Mouse (Mus musculus) kidney, adult 9 months (tissue): ENCODE data around the gene Stx1a.

Source experiments
- DNase-seq: peaks from one replicate; pipeline ENCODE4 v3.0.0; 2022

The Stx1a gene

GRCm38 (mm10) chr5:135008671-135009589 is 14.4 kb upstream of the Stx1a start, which contains the start of gene Abhd11:
TSS of gene Abhd11 (plus strand) at chr5:135009152.
- peak; percentile 100 for DNase-seq

- peak; percentile 95 for DNase-seq
Measured at GRCm38 (mm10) chr5:135009590-135010319, 13.5 kb upstream of the Stx1a start.

DNA sequence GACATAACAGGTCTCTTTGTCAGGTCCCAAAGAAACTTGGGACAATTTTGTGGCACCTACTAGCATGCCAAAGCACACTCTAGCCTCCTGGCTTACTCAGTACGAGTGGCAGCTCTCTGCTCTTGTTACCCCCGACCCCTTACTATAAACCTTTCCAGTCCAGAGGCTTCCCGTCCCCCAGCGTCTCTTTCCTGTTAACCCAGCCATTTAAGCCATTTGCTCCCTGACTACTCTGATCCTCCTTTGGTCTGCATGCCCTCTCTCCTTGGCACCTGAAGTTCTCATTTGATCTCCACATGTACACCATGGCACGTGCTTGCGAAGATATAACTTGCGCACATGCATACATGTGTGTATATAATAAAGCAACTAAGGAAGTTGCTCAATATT is 13.0 kb upstream of the Stx1a start:
- DNase-seq = no peak

DNA sequence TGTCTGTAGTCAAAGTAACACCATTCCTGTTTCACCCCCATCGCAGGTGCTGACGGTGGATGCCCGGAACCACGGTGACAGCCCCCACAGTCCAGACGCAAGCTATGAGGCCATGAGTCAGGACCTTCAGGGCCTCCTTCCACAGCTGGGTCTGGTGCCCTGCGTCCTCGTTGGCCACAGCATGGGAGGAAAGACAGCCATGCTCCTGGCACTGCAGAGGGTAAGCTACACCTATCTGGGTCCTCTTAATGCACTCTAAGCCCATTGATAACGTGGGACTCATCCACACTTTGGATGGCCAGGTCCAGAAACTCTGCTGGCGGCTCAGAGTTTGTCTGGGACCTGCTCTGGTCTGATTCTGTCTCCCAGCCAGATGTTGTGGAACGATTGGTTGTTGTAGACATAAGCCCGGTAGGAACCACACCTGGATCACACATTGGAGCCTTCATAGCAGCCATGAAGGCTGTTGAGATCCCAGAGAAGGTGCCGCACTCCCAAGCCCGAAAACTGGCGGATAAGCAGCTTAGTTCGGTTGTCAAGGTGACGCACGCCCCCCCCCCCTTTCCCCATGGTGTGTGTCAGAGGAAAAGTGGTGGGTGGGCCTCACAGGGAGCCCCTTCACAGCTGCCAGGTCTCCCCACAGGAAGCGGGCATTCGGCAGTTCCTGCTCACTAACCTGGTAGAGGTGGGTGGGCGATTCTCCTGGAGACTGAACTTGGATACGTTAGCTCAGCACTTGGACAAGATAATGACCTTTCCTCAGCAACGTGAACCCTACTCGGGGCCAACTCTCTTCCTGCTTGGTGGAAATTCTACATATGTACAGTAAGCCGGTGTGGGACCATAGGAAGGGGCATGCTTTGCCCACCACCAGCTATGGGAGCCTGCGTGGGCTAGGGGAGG is 12.2 kb upstream of the Stx1a start:
- no peak for DNase-seq

GRCm38 (mm10) chr5:135011809-135012613 is 11.3 kb upstream of the Stx1a start:
- DNase-seq = no peak

DNA sequence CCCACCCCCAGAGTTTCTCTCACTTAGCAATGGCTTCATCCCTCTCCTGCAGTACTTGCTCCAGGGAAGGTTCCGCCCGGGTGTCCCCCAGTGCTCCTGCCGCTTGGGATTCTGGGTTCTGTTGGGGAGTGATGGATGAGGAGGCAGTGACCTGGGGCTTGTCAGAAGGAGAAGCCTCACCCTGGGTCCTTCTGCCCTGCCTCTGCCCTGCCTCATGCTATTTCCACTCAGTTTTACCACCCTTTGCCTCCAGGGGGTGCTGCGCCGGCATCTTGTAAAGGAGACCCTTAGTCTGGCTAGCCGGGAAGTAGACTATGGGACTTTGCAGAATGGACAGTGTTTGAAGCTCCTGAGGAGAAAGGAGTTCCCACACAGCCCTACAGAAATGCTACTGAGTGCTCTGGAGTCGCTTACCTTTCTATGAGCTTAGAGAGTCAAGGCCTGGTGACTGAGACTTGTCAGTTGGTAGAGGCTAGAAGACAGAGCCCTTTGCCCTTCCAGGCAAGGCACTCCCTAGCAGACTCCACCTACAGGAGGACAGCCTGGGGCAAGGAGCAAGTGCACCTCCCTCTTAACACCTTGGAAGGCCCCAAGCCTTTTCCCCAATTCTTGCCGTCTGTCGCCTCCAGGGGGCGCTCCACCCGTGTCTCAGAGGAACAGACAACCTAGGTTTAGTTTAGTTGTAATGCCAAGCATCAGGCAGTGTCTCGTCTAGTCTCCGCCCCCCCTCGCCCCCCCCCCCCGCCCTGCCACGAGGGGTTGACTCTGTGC is 10.4 kb upstream of the Stx1a start:
- peak; percentile 93 for DNase-seq

GRCm38 (mm10) chr5:135015497-135015896 is 7.8 kb upstream of the Stx1a start:
- peak; percentile 92 for DNase-seq

- no peak for DNase-seq
Measured at GRCm38 (mm10) chr5:135016224-135016759, 7.0 kb upstream of the Stx1a start.

- peak; percentile 89 for DNase-seq
Measured at GRCm38 (mm10) chr5:135021814-135022213, 1.5 kb upstream of the Stx1a start.

DNA sequence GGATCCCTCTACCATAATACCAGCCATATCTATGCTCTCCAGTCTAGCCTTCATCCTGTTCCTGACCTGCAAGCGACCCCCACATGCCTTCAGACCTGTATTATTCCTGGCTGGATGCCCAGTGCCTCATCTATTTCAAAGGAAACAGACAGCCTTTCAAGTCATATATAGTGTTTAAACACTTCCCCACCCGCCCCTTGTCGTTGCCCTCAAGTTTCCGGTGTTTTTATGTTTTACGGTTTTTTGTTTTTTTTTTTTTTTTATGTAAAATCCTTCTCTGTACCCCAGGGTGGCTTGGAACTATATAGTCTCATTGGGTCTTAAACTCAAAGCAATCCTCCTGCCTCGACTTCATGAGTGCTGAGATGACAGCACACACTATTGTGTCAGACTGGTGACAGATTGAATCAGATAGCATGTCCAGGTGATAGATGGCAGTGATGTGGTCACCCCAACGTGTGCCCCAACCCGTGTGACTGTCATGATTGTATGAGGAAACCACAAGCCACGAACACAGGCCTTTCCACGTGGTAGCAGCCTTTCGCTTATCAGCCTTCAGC is 1.5 kb downstream of the Stx1a start:
- no peak for DNase-seq

- no peak for DNase-seq
Measured at GRCm38 (mm10) chr5:135025899-135026298, 2.6 kb downstream of the Stx1a start.

DNA sequence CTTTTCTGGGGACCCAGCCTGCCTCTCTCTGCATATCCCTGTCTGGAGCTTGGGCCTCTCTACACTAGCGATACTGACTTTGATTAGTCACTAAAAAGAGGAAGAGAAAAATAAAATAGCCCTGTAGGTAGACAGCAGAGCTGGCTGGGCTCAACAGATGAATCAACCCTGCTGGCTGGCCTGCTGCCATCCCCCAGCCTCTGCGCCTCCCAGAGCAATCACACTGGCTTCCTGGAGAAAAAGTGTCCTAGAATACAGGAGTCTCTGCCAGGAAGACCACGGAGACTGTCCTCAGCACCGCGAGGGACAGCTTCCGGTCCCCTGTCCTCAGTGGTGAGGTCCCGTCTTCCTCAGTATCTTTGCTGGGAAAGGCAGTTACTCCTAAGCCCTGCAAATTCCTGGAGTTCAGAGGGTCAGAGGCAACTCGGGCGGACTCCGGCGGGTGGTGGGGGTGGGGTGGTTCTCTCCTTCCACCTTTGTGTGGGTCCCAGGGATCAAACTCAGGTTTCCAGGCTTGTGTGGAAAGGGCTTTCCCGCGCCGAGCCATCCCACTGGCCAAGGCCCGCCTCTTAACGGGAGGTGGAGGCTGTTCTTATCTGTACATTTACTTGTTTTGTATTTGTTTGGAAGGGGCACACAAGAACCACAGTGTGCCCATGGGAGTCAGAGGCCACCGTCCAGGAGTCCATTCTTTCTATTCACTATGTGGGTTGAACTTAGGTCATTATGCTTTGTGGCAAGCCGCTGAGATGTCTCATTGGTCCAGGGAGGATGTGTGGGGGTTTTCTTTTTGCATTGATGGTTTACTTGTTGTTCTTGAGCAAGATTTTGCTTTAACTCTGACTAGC is 5.9 kb downstream of the Stx1a start:
- DNase-seq = no peak

GRCm38 (mm10) chr5:135032581-135032980 is 9.3 kb downstream of the Stx1a start:
- no peak for DNase-seq

GRCm38 (mm10) chr5:135034593-135034992 is 11.3 kb downstream of the Stx1a start:
- no peak for DNase-seq

- peak; percentile 63 for DNase-seq
Measured at GRCm38 (mm10) chr5:135035608-135036359, 12.5 kb downstream of the Stx1a start.

DNA sequence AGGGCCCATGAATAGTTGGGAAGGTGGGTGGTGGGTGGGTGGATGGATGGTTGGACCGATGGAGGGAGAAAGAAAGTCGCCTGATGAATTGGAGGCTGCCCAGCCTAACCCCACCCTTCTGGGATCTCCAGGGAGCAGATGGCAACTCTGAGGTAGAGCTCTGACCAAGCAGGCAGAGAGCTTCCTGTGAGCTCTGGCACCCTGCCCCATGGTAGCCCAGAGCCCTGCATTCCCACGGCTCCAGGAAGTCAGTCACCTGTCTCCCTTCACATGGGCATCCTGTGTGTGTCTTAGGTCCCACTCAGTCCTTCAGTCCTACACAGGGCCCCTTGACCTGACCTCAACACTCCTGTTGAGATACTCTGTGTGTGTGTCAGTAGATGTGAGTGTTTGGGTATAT is 14.7 kb downstream of the Stx1a start:
- no peak for DNase-seq

DNA sequence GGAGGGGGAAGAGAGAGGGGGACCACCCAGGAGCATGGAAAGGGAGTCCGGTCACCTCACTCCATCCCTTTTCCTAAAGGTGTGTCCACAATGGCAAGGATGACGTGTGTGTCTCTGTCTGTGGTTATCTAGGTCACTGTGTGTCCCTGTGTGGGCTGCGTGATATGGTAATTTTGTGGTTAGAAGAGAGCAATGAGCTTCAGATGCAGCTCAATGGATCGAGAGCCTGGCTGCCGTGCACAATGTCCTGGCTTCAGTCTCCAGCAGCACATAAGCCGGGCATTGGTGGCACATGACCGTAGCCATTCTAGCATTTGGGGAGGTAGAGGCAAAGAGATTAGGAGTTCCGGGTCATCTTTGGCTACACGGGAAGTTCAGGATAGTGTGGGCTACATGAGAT is 16.3 kb downstream of the Stx1a start:
- DNase-seq = no peak

GRCm38 (mm10) chr5:135040059-135040458 is 16.8 kb downstream of the Stx1a start:
- DNase-seq = no peak

- DNase-seq = no peak
Measured at GRCm38 (mm10) chr5:135040777-135041176, 17.5 kb downstream of the Stx1a start.
